Mouse (Mus musculus): ENCODE measurements around the gene Chtop. TPM values are rescaled to one million over a fixed set of nuclear protein-coding genes. Genes with fewer than 3 reads are reported as not detected.

The Chtop gene
- total RNA-seq, 2 experiments from 2014 or later: 110 to 118 TPM

DNA sequence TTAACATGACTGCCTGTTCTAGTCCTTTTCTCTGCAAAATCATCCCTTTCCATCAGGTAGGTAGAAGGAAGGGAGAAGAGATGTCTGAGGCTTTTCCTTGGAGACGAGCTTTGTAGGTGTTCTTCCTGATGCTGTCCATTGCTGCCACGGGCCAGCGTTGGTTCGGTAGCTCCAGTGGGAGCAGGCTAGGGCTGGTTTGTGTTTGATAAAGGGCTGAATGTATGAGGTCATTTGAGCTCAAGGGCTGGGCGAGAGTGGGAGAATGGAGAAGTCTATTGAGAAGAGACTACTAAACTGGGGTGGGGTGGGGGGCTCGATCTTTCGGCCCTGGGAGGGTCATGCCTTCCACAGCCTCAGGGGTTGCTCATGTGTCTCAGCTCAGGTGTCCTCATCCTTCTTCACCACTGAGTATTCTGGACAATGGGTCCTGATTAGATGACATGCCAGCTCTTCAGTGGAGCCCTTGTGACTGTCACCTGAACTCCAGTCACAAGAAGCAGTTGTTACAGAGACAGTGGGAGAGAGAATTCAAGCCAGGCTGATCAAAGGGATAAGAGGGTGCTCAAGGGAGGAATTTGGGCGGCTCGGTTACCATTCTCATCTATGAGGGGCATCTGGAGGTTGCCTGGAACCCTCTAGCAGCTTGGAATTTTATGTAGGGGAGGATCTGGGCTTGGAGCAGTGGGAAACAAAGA lies 3.8 kb upstream of the Chtop start:
- DNase-seq (ENCODE audit: low spot score in 2 of 2): no peak

DNA sequence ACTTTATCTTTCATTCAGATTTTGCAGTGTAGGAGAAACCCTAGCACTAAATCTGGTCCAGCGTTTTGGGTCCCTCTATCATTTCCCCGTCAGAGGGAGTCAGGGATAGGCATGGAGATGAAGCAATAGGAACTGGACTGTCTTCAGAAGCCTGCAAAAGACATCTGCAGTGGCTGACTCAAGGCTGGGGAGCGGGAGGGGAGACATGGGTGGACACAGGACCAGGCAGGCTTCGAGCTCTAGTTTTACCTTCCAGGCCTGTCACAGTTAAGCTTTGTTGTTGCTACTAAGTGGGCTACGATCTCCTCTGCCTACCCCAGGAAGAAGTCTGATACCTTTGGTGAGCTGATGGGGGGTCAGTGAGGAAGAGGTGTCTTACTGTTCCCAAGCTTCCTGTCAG lies 3.0 kb upstream of the Chtop start:
- DNase-seq (ENCODE audit: low spot score in 2 of 2): no peak

DNA sequence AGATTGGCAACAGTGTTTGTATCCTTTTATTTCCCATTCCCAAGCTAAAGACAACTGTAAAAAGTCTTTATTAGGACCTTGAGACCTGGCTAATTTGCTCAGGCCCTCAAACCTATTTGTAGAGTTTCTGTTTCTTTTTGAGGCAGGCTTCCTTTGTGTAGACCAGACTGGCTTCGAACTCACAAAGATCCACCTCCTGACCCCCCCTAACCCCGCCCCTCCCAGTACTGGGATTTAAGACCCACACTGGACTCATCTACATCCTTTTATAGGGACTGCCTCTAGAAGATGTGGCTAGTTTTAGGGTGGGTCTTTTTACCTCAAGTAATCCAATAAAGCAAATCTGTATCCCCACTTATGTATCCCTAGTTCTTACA lies 437 bp upstream of the Chtop start:
- DNase-seq (ENCODE audit: low spot score in 2 of 2): no peak

DNA sequence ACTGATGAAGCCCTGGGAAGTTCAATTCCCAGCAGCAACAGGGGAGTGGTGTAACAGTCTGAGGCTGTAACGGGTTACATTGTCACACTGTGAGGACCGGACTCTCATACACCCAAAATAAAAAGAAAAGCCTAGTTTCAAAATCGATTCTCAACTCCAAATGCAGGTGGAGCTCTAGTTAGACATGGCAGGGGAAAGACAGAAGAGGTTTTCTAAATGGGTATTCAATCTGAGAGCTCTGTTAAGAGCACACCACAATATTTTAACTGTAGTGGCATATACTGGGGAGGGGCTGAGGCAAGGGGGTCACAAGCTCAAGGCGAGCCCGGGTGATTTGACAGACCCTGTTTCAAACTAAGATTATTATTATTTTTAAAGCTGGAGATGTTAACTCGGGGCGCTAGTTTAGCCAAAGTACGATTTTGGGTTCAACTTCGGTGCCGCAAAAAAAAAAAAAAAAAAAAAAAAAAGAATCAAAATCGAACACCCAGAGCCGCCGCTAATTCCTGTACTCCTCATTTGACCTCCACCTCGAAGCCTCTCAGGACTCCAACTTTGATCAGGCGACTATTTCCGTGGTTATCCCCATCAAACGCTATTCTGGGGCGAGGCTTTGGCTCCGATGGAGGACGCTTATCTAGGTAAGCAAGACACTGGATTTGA lies 880 bp downstream of the Chtop start:
- no peak for DNase-seq (ENCODE audit: low spot score in 2 of 2)

DNA sequence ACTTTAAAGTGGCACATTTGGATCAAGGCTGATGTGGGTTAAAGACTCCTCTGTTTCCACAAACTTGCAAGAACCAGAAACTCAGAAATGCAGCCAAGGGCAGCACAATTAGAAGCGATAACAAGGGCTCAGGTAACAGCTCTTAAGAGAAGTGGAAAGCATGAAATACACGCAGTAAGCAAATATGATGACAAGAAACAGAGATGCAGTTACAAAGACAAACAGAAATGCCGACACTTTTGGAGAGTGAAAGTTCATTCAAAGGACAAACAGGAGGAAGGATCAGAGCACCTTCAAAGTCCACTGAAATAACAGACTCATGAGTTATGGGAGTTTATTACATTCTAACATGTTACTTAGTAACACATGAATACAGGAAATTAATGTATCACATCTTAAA lies 2.9 kb downstream of the Chtop start:
- DNase-seq (ENCODE audit: low spot score in 2 of 2): no peak

DNA sequence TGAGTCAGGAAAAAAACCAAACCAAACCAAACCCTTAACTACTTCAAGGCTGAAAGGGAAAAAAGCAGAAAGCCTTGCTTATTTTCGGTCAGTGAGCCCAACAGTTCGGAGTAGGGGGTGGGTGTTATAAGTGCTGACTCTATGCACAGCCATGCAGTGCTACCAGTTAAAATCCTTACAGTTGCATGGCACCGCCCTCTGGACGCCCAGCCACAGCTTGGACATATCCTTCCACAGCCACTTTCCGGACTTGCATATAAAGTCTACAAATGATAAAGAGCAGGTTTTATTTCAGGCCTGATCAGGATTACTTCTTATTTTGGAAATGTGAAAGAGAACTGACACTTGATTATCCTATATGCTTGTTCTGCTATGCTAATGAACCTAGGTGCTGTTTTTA lies 4.1 kb downstream of the Chtop start:
- DNase-seq (ENCODE audit: low spot score in 2 of 2): no peak

DNA sequence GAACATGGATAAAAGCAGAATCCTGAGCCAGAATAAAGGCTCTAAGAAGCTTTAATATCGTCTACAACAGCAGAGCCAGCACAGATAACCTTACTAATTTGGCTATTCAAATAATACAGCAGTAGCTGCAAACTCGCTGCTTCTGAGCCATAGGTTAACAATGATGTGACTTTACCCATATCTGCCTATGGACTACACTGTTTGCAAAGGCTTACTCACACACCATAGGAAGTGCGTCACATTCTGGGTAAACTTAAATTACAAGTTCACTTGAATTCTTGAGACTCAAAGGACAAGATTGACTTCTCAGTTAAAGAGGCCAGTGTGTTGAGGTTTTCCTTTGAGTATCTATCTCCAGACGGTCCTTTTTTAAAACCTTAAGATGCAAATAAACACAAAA lies 5.9 kb downstream of the Chtop start:
- no peak for DNase-seq (ENCODE audit: low spot score in 2 of 2)

DNA sequence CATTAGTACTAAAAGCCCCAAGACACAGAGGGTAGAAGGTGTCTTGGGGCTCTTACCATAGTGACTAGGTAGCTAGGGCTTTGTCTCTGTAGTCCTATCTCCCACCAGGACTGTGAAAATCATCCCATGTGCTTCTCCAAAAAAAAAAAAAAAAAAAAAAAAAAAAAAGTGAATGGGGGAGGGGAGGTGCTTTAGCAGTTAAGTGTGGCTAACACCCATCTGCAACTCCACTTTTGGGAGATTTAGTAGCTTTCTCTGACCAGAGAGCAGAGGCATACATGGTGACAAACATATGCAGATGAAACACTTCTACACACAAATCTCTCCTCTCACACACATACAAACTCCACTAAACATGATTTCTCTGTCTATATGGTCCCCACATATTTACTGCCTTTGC lies 11.7 kb downstream of the Chtop start:
- DNase-seq (ENCODE audit: low spot score in 2 of 2): no peak

DNA sequence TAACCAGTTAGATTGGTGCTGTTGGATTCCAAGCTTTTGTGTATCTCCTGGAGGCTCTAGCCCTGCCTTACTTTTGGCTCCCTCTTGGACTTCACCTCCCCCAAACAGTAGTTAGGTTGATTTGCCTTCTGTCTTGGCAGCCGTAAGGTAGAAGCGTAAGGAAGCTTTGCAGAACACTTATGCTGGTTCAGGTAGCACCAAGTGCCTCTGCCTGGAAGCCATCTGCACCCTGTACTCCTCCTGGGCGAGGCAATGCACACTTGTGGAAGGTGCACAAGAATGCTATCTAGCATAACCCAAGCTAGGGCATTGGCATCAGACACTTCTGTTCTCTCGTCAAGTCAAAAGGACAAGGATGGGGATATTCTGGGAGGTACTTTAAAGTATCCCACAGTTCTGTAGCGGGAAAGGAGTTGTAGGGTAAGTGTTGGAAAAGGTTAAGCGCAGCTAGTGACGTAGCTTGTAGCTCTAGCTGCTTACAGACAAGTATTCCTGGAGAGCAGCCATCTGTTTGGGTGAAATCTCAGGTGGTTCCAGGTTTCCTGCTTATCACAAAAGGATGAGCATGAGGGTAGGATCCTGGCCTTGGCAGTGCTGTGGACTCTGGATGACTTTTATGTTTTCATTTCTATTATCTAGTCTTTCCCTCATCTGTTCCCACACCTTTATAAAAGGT lies 13.3 kb downstream of the Chtop start:
- DNase-seq (ENCODE audit: low spot score in 2 of 2): no peak

DNA sequence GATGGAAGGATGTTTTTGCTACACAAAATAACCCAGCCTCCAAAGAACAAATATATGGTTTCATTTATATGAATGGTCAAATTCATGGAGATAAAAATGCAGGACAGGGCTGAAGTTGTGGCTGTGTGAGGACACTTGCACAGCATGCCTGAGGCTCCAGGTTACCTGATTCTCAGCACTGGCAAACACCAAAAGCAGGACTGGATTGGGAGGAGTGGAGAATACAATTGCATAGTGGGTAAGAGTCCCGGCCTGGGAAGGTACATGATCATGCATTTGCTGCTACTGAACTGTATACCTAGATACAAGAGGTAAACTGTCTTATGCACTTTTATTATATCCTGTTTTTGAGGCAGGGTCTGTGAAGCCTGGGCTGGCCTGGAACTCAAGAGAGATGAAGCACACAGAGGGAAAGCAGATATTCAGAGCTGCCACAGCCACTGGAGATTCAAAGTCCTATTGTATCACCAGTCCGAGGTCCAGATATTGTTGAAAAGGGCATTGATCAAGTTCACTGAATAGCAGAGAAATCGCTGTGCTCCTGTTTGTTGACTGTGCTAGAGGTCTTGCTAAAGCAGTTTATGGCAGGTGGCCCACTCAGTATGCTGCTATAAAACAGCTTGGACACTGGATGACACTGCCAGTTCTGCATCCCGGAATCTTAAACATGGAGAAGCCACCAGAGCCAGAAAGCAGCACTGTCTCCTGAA lies 15.3 kb downstream of the Chtop start:
- DNase-seq (ENCODE audit: low spot score in 2 of 2): no peak

DNA sequence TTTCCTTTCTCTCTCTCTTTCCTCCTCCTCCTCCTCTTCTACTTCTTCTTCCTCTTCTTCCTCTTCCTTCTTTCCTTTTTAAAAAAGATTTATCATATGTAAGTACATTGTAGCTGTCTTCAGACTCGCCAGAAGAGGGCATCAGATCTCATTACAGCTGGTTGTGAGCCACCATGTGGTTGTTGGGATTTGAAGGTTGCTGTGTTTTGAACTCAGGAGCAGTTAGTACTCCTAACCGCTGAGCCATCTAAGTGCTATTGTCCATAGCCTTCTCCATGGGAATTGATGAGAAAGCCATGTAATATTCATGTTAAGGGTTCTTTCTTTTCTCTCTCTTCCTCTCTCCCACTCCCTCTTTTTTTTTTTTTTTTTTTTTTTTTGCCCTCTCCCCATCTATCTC lies 17.9 kb downstream of the Chtop start:
- DNase-seq (ENCODE audit: low spot score in 2 of 2): no peak

DNA sequence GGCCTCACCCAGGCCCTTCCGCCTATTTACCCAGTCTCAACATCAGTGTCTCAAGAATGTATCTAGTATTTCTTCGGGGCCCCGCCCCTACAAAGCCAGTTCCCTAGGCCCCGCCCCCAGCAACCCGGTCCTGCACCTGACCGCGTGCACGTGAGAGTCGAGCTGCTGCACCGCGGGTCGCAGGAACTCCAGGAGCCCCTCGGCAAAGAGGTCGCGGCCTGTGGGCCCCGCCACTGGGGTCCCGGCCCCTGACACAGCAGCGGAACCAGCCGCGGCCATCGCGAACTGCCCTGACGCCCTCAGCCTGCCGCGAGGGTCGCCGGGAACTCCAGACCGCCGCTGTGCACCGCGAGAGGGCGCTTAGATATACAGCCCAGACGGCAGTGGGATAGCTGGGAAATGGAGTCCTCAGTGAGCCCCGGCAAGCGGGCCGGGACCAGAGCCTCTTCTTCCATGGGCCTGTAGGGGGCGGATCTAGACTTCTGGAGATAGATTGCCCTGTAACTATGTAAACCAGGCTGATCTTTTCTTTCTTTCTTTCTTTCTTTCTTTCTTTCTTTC lies 18.5 kb downstream of the Chtop start, which contains the start of gene Snapin:
Gene Snapin, minus strand, starts transcription at position 338 of the 561 bp plus-strand sequence.
- DNase-seq (ENCODE audit: low spot score in 2 of 2): peak; percentile 88 to 96

DNA sequence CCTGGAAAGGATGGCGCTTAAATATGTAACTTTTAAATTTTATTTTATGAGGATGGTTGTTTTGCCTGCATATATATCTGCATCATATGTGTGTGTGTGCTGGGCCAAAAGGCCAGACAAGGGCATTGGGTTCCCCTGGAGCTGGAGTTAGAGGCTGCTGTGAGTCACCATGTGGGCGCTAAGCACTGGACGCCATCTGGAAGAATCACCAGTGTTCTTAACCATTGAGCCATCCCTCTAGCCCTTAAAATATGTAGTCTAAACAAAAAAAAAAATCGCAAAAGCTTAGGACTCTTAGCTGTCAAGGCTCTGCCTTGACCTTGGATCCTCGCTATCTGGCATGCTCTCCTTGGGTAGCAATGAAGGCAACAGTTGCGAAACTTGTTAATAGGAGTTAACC lies 20.7 kb downstream of the Chtop start:
- DNase-seq (ENCODE audit: low spot score in 2 of 2): no peak

DNA sequence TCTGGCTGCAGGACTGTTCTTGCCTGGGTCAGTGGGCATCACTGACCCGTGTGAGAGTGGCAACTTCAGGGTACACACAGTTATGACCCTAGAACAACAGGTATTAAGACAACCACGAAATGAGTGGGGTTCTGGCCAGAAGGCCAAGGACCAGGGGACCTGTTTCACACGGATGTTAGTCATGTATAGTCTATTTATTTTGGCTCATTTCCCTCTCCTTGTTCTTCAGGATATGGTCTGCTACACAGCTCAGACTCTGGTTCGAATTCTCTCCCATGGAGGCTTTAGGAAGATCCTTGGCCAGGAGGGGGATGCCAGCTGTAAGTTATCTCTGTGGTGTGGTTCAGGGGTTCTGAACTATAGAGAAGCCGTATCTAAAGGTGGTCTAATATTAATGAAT lies 22.3 kb downstream of the Chtop start:
- no peak for DNase-seq (ENCODE audit: low spot score in 2 of 2)

DNA sequence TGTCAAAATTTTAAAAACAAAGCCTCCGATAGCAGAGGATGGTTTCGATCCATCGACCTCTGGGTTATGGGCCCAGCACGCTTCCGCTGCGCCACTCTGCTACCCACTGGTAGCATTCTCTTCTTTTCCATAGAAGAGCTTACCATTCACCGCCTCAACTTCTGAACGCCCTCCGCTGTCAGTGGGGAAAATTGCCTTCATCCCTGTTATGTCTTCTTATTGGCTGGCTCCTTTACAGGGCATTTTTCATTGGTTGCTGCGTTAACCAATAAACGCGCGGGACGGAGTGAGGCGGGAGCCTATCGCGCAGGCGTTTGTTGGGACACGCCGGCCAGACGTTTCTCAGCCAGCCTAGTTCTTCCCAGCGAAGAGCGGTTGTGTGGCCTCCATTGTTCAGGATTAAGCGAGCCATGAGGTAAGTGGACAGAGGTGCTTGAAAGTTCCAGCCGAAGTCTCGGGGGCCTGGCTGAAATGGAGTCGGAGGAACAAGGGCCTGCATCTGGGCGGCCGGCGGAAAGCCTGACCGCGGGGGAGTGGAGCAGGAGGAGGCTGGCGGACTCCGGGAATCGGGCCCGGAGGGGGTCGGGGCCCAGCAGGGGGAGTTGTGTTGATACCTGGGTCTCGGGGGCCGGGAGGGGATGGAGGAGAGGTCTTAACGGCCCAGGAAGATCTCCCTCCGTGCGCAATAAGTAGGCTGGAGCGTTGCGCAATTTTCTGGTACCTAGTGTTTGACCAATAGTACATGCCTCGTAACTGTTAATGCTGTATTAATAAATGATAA lies 33.3 kb downstream of the Chtop start, which contains the start of gene Ilf2:
Gene Ilf2, plus strand, starts transcription at position 296 of the 781 bp plus-strand sequence.
- peak; percentile 86 to 94 for DNase-seq (ENCODE audit: low spot score in 2 of 2)

DNA sequence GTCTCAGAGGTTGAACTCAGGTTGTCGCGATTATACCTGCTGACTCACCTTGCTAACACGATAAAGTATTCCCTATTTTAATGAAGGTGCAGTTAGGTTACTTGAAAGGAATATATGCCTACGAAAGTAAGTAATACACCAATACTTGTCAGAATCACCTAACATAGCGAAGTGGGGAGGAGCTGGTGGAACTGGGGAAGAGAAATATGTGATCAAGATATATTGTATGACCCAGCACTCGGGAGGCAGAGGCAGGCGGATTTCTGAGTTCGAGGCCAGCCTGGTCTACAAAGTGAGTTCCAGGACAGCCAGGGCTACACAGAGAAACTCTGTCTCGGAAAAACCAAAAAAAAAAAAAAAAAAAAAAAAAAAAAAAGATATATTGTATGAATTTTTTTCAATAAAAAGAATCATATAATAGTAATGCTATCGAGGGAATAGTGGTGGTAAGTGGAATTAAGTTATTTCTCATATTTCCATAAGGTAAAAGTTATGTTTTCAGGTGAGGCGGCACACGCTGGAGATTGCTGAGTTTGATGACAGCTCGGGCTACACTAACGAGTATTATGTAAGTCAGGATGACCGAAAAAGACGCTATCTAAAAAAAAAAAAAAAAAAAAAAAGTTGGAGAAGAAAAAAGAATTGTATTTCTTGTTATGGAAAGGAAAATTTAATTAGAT lies 34.0 kb downstream of the Chtop start:
- no peak for DNase-seq (ENCODE audit: low spot score in 2 of 2)

DNA sequence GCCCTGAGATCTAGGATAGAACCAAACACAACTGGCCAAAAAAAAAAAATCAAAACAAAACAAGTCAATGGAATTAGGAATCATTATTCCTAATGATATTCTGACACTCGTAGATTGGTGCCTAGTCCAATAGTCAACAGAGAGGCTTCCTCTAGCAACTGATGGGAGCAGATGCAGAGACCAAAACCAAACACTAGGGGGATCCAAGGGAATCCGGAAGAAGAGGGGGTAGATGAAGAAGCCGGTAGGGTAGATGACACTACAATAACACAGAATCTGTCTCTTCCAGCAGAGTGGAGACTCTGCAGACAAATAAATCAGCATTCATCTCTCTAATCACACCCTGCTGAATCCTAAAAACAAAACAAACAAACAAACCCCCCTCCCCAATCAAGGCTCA lies 37.1 kb downstream of the Chtop start:
- DNase-seq (ENCODE audit: low spot score in 2 of 2): peak in 1 of 2 experiments; percentile 38

DNA sequence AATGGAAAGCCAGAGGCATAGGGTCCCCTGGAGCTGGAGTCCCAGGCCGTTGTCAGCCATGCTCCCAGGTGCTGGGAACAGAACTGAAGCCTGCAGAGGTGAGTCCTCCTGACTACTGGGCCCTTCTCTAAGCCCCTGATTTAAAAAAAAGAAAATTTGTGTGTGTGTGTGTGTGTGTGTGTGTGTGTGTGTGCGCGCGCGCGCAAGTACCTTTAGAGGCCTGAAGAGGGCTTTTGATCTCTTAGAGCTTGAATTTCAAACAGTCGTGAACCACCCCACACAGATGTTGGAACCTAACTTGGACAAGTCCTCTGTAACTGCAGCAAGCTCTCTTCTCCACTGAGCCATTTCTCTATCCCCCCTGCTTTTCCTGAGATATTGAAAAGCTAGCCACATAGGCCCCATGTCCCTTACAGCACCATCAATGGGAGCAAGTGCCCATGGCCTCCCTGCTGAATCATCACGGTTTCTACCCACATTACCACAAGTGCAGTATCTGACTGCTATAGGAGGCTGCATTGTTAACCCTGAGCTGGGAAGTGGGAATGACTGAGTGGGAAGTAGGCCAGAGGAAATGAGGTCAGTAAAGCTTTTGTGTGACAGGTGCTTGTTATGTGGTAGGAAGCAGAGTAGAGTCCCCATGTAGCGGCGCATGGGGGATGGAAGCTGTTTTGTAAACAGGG lies 41.5 kb downstream of the Chtop start:
- DNase-seq (ENCODE audit: low spot score in 2 of 2): no peak

DNA sequence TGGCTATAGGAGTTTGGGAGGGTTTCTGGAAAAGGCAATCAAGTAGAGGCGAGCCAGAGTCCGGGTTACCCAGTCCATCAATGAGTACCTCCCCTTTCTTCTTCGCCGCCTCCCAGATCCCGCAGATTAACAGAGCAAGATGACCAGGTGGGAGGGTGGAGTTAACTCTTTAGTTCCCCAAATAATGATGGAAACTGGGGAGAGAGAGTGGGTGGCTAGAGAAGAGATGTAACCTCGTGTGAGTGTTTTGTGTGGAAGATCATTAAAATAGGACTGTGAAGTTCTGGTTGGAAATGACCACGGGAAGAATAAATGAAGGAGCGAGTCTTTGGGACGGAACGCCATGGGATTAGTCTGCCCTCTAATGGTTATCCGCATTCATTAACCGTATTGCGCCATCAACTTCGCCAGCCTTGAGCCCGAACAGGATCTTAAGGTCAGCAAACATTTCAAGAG lies 43.0 kb downstream of the Chtop start:
- DNase-seq (ENCODE audit: low spot score in 2 of 2): peak in 1 of 2 experiments; percentile 59
